Mouse (Mus musculus) midbrain, embryonic 11.5 days (tissue): ENCODE results near the gene Bod1. TPM values are rescaled to one million over a fixed set of nuclear protein-coding genes. Genes with fewer than 3 reads are reported as not detected.

Source experiments
- ATAC-seq: fragments of 200-750 bp; cut with Nextera tagmentation; 2 replicates; pipeline ENCODE4 v1.8.0; 2017; ENCODE audit warnings: moderate TSS enrichment, moderate library complexity; ENCODE audit not compliant: low FRiP score
- DNase-seq: peaks from one replicate; pipeline ENCODE4 v3.0.0; 2015; ENCODE audit warnings: low spot score; ENCODE audit errors: missing footprints
- H3K27ac ChIP-seq: fragments of 300-500 bp; sonication (generic); 2 replicates; pipeline ENCODE4 v1.5.1; 2014; ENCODE audit warnings: low read depth, low read length
- H3K27me3 ChIP-seq: fragments of 300-500 bp; sonication (generic); 2 replicates; pipeline ENCODE4 v1.6.1; 2014; ENCODE audit warnings: mild to moderate bottlenecking, low read length, moderate library complexity, mixed read lengths; ENCODE audit not compliant: control insufficient read depth, insufficient read depth
- H3K36me3 ChIP-seq: fragments of 300-500 bp; sonication (generic); 2 replicates; pipeline ENCODE4 v1.6.1; 2014; ENCODE audit warnings: mild to moderate bottlenecking, low read length, moderate library complexity, mixed read lengths; ENCODE audit not compliant: control insufficient read depth, insufficient read depth
- H3K4me1 ChIP-seq: fragments of 300-500 bp; sonication (generic); 2 replicates; pipeline ENCODE4 v1.6.1; 2014; ENCODE audit warnings: low read length; ENCODE audit not compliant: control insufficient read depth, insufficient read depth
- H3K4me2 ChIP-seq: fragments of 300-500 bp; sonication (generic); 2 replicates; pipeline ENCODE4 v1.6.1; 2014; ENCODE audit warnings: mild to moderate bottlenecking, moderate library complexity
- H3K4me3 ChIP-seq: fragments of 300-500 bp; sonication (generic); 2 replicates; pipeline ENCODE4 v1.5.1; 2014; ENCODE audit warnings: low read depth, low read length
- H3K9ac ChIP-seq: fragments of 300-500 bp; sonication (generic); 2 replicates; pipeline ENCODE4 v1.6.1; 2014; ENCODE audit warnings: low read length
- H3K9me3 ChIP-seq: fragments of 300-500 bp; sonication (generic); 2 replicates; pipeline ENCODE4 v1.6.1; 2016; ENCODE audit warnings: low read length; ENCODE audit not compliant: control insufficient read depth
- WGBS: fragments of 180-500 bp; shearing (Covaris S2); extraction: QIAGEN DNeasy Blood & Tissue Kit; methylation state at CpG from one replicate; pipeline ENCODE4 v1.1.7; 2014; 5-methylcytosine and 5-hydroxymethylcytosine counted together
- polyA plus RNA-seq: library from polyadenylated mRNA; unstranded; fragments of >200 nt; fragmentation: Nextera tagmentation; extraction: Ambion mirVana; gene quantifications from 2 replicates; pipeline ENCODE4 v1.2.1, GENCODE M21; 2014

The Bod1 gene
- polyA plus RNA-seq, 1 experiment from 2014 or later: 160 TPM

- Histone ChIP-seq H3K4me1 (no peaks in the 10 kb centered on the region), H3K27me3 (no peaks in the 10 kb centered on the region), H3K4me3 (no peak overlapping the region), H3K36me3 (no peaks in the 10 kb centered on the region), H3K27ac (no peak overlapping the region), H3K9ac (no peak overlapping the region), H3K9me3 (no peaks in the 10 kb centered on the region), H3K4me2 (no peak overlapping the region)
- DNase-seq: no peak
- 76% methylated on average over 2 of the region's 2 CpGs for WGBS
- no peak for ATAC-seq
These were observed 50.9 kb downstream of the Bod1 start for GRCm38 (mm10) chr11:31620796-31621195.

- Histone ChIP-seq H3K36me3 (no peaks in the 10 kb centered on the region), H3K27ac (no peak overlapping the region), H3K27me3 (no peaks in the 10 kb centered on the region), H3K9me3 (no peaks in the 10 kb centered on the region), H3K4me3 (no peak overlapping the region), H3K9ac (no peak overlapping the region), H3K4me2 (no peak overlapping the region), H3K4me1 (no peaks in the 10 kb centered on the region)
- DNase-seq (no peak), ATAC-seq (no peak)
- 85% methylated on average over 3 of the region's 3 CpGs for WGBS
These were observed 53.9 kb downstream of the Bod1 start for GRCm38 (mm10) chr11:31617797-31618196.

DNA sequence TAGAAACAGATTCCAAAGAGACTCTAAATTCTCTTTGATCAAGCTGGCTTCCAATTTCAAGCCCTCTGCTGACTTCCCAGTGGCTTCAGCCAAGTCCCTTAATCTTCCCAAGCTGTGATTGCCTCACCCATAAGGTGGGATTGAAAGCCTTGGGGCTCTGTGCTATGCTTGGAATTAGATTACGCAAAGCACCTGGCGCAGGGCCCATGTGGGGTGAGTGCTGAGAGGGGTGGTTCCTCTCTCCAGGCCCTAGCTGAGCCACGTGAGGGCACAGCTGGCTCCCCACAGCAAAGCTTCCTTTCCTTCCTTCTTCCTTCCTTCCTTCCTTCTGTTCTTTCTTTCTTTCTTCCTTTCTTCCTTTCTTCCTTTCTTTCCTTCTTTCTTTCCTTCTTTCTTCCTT is 54.4 kb downstream of the Bod1 start:
- Histone ChIP-seq H3K4me2 (no peak overlapping the region), H3K9me3 (no peaks in the 10 kb centered on the region), H3K4me3 (no peak overlapping the region), H3K9ac (no peak overlapping the region), H3K4me1 (no peaks in the 10 kb centered on the region), H3K27ac (no peak overlapping the region), H3K27me3 (no peaks in the 10 kb centered on the region), H3K36me3 (no peaks in the 10 kb centered on the region)
- 51% methylated on average over 3 of the region's 3 CpGs for WGBS
- ATAC-seq (no peak), DNase-seq (no peak)

GRCm38 (mm10) chr11:31616722-31617121 is 55.0 kb downstream of the Bod1 start:
- Histone ChIP-seq H3K4me1 (no peaks in the 10 kb centered on the region), H3K36me3 (no peaks in the 10 kb centered on the region), H3K9ac (no peak overlapping the region), H3K4me2 (no peak overlapping the region), H3K4me3 (no peak overlapping the region), H3K27me3 (no peaks in the 10 kb centered on the region), H3K27ac (no peak overlapping the region), H3K9me3 (no peaks in the 10 kb centered on the region)
- 82% methylated on average over 4 of the region's 4 CpGs for WGBS
- no peak for DNase-seq
- ATAC-seq: no peak

Other genes starting within 250 kb of the Bod1 start
- 11.7 and 17.2 TPM in 2 replicates for gene Cpeb4, start 200.3 kb upstream of the Bod1 start, polyA plus RNA-seq